Comparison of ENCODE assay signal across 8 mouse cellular contexts in the genomic region with DNA sequence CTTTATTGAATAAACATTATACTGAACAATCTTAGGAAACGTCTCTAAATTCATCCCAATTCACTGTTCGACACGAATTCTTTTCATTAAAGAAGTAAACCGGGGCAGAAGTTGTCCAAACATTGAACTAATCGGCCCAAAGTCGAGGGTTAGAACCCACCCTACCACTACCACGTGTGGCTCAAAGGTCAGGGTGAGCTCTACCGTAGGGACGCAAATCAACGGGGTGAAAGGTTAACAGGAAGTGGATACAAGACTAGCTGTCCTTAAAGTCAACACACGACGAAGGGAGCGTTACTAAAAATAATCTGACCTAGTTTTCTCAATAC. TPM values are rescaled to one million over a fixed set of nuclear protein-coding genes. Genes with fewer than 3 reads are reported as not detected.
DNase-seq lines count a peak whose midpoint lies in the region; ATAC-seq and TF ChIP-seq lines count a peak whose summit lies in the region.

No protein-coding gene starts in this region.

- peaks cover 36% of the 10 kb centered on the region for H3K36me3 ChIP-seq in heart, embryonic 12.5 days
- H3K36me3 ChIP-seq in C2C12 (ENCODE audit: control insufficient read depth, insufficient read depth) (peaks cover 31% of the 10 kb centered on the region), myocyte (ENCODE audit: control insufficient read depth, insufficient read depth) (peaks cover 27% of the 10 kb centered on the region)
- H3K36me3 ChIP-seq in hindbrain, embryonic 11.5 days (ENCODE audit: control insufficient read depth, insufficient read depth, low read length): peaks cover 4% of the 10 kb centered on the region; the same call in 1 of the 2 replicates
- peaks cover 31% of the 10 kb centered on the region for H3K36me3 ChIP-seq in limb, embryonic 12.5 days

- H3ac ChIP-seq in C2C12 (ENCODE audit: control insufficient read depth, insufficient read length, low read depth): peak overlapping the region; percentile 4
- H3ac ChIP-seq in myocyte (ENCODE audit: control insufficient read depth, insufficient read length): peak overlapping the region; percentile 43

- H3K9me3 ChIP-seq in heart, embryonic 12.5 days (replicated peaks): no peaks in the 10 kb centered on the region; the same call in 1 of the 2 replicates
- H3K9me3 ChIP-seq in hindbrain, embryonic 11.5 days (ENCODE audit: control insufficient read depth, low read length): no peaks in the 10 kb centered on the region
- H3K9me3 ChIP-seq in limb, embryonic 12.5 days: no peaks in the 10 kb centered on the region

- no peak for TF ChIP-seq CTCF in C2C12 (IDR thresholded peaks at IDR 0.05; ENCODE audit: control insufficient read depth, insufficient read depth, insufficient read length)

- peak overlapping the region; percentile 76 for H3K4me2 ChIP-seq in heart, embryonic 12.5 days
- peak overlapping the region; percentile 61 for H3K4me2 ChIP-seq in hindbrain, embryonic 11.5 days (replicated peaks; ENCODE audit: low read depth, low read length)
- peak overlapping the region; percentile 87 for H3K4me2 ChIP-seq in limb, embryonic 12.5 days
- H3K4me2 ChIP-seq in myocyte (ENCODE audit: low read depth): peak overlapping the region; percentile 99

- ATAC-seq in heart, embryonic 12.5 days (ENCODE audit: insufficient number of reproducible peaks, low FRiP score): peak; percentile 52; the same call in 1 of the 2 replicates
- ATAC-seq in hindbrain, embryonic 11.5 days (ENCODE audit: low FRiP score): peak; percentile 82
- ATAC-seq in limb, embryonic 12.5 days (ENCODE audit: insufficient number of reproducible peaks, insufficient read depth, low FRiP score, low TSS enrichment, low read depth): 0 out of 2 replicates have a peak, but pooled peaks have one; percentile 12

- H3K27me3 ChIP-seq in heart, embryonic 12.5 days (replicated peaks): no peaks in the 10 kb centered on the region
- H3K27me3 ChIP-seq in C2C12 (ENCODE audit: control insufficient read depth, insufficient read depth, insufficient read length) (no peaks in the 10 kb centered on the region), myocyte (ENCODE audit: control insufficient read depth, insufficient read depth, insufficient read length) (no peaks in the 10 kb centered on the region)
- H3K27me3 ChIP-seq in hindbrain, embryonic 11.5 days (ENCODE audit: control insufficient read depth, insufficient read depth, low read length): no peaks in the 10 kb centered on the region
- H3K27me3 ChIP-seq in limb, embryonic 12.5 days: peaks cover 10% of the 10 kb centered on the region; the same call in 1 of the 2 replicates

- DNase-seq in heart, adult 11 months: no peak
- DNase-seq in hindbrain, embryonic 11.5 days (ENCODE audit: low spot score): no peak
- DNase-seq in ovary, postnatal 14 days (ENCODE audit: low spot score): no peak

- peaks cover 38% of the 10 kb centered on the region for H3K79me3 ChIP-seq in C2C12 (ENCODE audit: low read depth)

- peak overlapping the region; percentile 64; the same call in 1 of the 2 replicates for H3K9ac ChIP-seq in heart, embryonic 12.5 days
- no peak overlapping the region for H3K9ac ChIP-seq in hindbrain, embryonic 11.5 days (ENCODE audit: low read depth, low read length)
- H3K9ac ChIP-seq in limb, embryonic 12.5 days (replicated peaks): peak overlapping the region; percentile 42; the same call in 1 of the 2 replicates

- TF ChIP-seq POLR2A in myocyte (IDR thresholded peaks at IDR 0.05; ENCODE audit: insufficient read length, low read depth): no peak

- peak overlapping the region; percentile 72 for H3K4me3 ChIP-seq in heart, embryonic 12.5 days
- peak overlapping the region; percentile 83 for H3K4me3 ChIP-seq in C2C12 (ENCODE audit: insufficient read depth, poor library complexity, severe bottlenecking)
- peak overlapping the region; percentile 63 for H3K4me3 ChIP-seq in brown adipose tissue, adult 24 weeks (ENCODE audit: insufficient read depth, low read depth, low read length)
- H3K4me3 ChIP-seq in hindbrain, embryonic 11.5 days (ENCODE audit: low read depth, low read length): peak overlapping the region; percentile 63
- H3K4me3 ChIP-seq in limb, embryonic 12.5 days (replicated peaks): peak overlapping the region; percentile 75
- H3K4me3 ChIP-seq in myocyte: peak overlapping the region; percentile 73

- 10% methylated on average over 13 of the region's 13 CpGs for WGBS in heart, embryonic 12.5 days
- WGBS in hindbrain, embryonic 11.5 days: 12% methylated on average over 13 of the region's 13 CpGs
- 10% methylated on average over 13 of the region's 13 CpGs for WGBS in limb, embryonic 12.5 days

- H3K79me2 ChIP-seq in C2C12 (ENCODE audit: control insufficient read depth, insufficient read depth) (peaks cover 44% of the 10 kb centered on the region), myocyte (ENCODE audit: control insufficient read depth, insufficient read depth) (peaks cover 38% of the 10 kb centered on the region)

- peaks cover 16% of the 10 kb centered on the region for H3K4me1 ChIP-seq in heart, embryonic 12.5 days (replicated peaks)
- peaks cover 3% of the 10 kb centered on the region; the same call in 1 of the 2 replicates for H3K4me1 ChIP-seq in brown adipose tissue, adult 24 weeks (ENCODE audit: control insufficient read depth, insufficient read depth, insufficient read length, low read length)
- H3K4me1 ChIP-seq in hindbrain, embryonic 11.5 days (replicated peaks; ENCODE audit: control insufficient read depth, insufficient read depth, low read length): no peaks in the 10 kb centered on the region; the same call in 1 of the 2 replicates
- peaks cover 14% of the 10 kb centered on the region for H3K4me1 ChIP-seq in limb, embryonic 12.5 days (replicated peaks)

- H3K27ac ChIP-seq in heart, embryonic 12.5 days (ENCODE audit: poor library complexity, severe bottlenecking): peak overlapping the region; percentile 90
- H3K27ac ChIP-seq in brown adipose tissue, adult 24 weeks (replicated peaks; ENCODE audit: low read depth, low read length): peak overlapping the region; percentile 98
- 0 out of 2 replicates have a peak overlapping the region, but pooled peaks have one; percentile 58 for H3K27ac ChIP-seq in hindbrain, embryonic 11.5 days (ENCODE audit: low read depth, low read length)
- peak overlapping the region; percentile 89 for H3K27ac ChIP-seq in limb, embryonic 12.5 days

TF ChIP-seq in C2C12, 6 proteins besides CTCF, POLR2A, EP300 and RAD21:
- TF ChIP-seq MAX (IDR thresholded peaks at IDR 0.05) (peak; percentile 68), MYOG (IDR thresholded peaks at IDR 0.05; ENCODE audit: control insufficient read depth, extremely low read depth, insufficient read length) (no peak), USF1 (IDR thresholded peaks at IDR 0.05; ENCODE audit: low read depth) (no peak), MYOD1 (IDR thresholded peaks at IDR 0.05; ENCODE audit: control insufficient read depth, insufficient read length, low read depth) (no peak)

TF ChIP-seq in myocyte, 11 proteins besides CTCF, POLR2A, EP300 and RAD21 (continues in another document):
- TF ChIP-seq E2F4 (IDR thresholded peaks at IDR 0.05; ENCODE audit: insufficient read depth) (no peak), MAX (IDR thresholded peaks at IDR 0.05; ENCODE audit: low read depth) (peak; percentile 32), TCF3 (IDR thresholded peaks at IDR 0.05; ENCODE audit: insufficient read length, low read depth) (no peak), REST (IDR thresholded peaks at IDR 0.05; ENCODE audit: insufficient read depth, insufficient read length) (no peak)

RNA-seq across cellular contexts. Expression of gene Sec24c, which starts 0.4 kb away (rescaled TPM):
- polyA plus RNA-seq in heart, embryonic 12.5 days (2016; fragmentation: Nextera tagmentation; extraction: Ambion mirVana): 93.4 and 97.4 TPM in 2 replicates
- polyA plus RNA-seq in C2C12 (2012; fragmentation: generic; extraction: Trizol) (63.4 TPM), myocyte (2012; fragmentation: generic; extraction: Trizol) (68.6 TPM)
- 27.2 and 38.4 TPM in 2 replicates for polyA plus RNA-seq in brown adipose tissue, adult 24 weeks (2012; ENCODE audit: insufficient read depth, insufficient read length, missing spikeins)
- polyA plus RNA-seq in hindbrain, embryonic 11.5 days (2014; fragmentation: Nextera tagmentation; extraction: Ambion mirVana): 76.6 and 79.0 TPM in 2 replicates
- 77.2 and 91.2 TPM in 2 replicates for polyA plus RNA-seq in limb, embryonic 12.5 days (2016; fragmentation: Nextera tagmentation; extraction: Ambion mirVana)

RNA-seq across cellular contexts. Expression of gene Synpo2l, which starts 5.5 kb away (rescaled TPM):
- polyA plus RNA-seq in heart, embryonic 12.5 days (2016; fragmentation: Nextera tagmentation; extraction: Ambion mirVana): 181 and 191 TPM in 2 replicates
- polyA plus RNA-seq in C2C12 (2012; fragmentation: generic; extraction: Trizol) (42.3 TPM), myocyte (2012; fragmentation: generic; extraction: Trizol) (165 TPM)
- polyA plus RNA-seq in brown adipose tissue, adult 24 weeks (2012; ENCODE audit: insufficient read depth, insufficient read length, missing spikeins): 0.63 and 1.8 TPM in 2 replicates
- 0.48 and 1.0 TPM in 2 replicates for polyA plus RNA-seq in hindbrain, embryonic 11.5 days (2014; fragmentation: Nextera tagmentation; extraction: Ambion mirVana)
- polyA plus RNA-seq in limb, embryonic 12.5 days (2016; fragmentation: Nextera tagmentation; extraction: Ambion mirVana): 11.7 and 14.2 TPM in 2 replicates

RNA-seq across cellular contexts. Expression of gene Myoz1, which starts 17.4 kb away (rescaled TPM):
- polyA plus RNA-seq in heart, embryonic 12.5 days (2016; fragmentation: Nextera tagmentation; extraction: Ambion mirVana): 19.2 and 19.7 TPM in 2 replicates
- 0.50 TPM for polyA plus RNA-seq in C2C12 (2012; fragmentation: generic; extraction: Trizol)
- 27.3 and 47.5 TPM in 2 replicates for polyA plus RNA-seq in brown adipose tissue, adult 24 weeks (2012; ENCODE audit: insufficient read depth, insufficient read length, missing spikeins)
- 0.28 TPM in 1 of 2 replicates, not detected in the other for polyA plus RNA-seq in hindbrain, embryonic 11.5 days (2014; fragmentation: Nextera tagmentation; extraction: Ambion mirVana)
- 1.3 and 1.5 TPM in 2 replicates for polyA plus RNA-seq in limb, embryonic 12.5 days (2016; fragmentation: Nextera tagmentation; extraction: Ambion mirVana)
- 8.6 TPM for polyA plus RNA-seq in myocyte (2012; fragmentation: generic; extraction: Trizol)

RNA-seq across cellular contexts. Expression of gene Fut11, which starts 21.1 kb away (rescaled TPM):
- 20.4 and 21.2 TPM in 2 replicates for polyA plus RNA-seq in heart, embryonic 12.5 days (2016; fragmentation: Nextera tagmentation; extraction: Ambion mirVana)
- polyA plus RNA-seq in C2C12 (2012; fragmentation: generic; extraction: Trizol) (6.3 TPM), myocyte (2012; fragmentation: generic; extraction: Trizol) (7.2 TPM)
- polyA plus RNA-seq in brown adipose tissue, adult 24 weeks (2012; ENCODE audit: insufficient read depth, insufficient read length, missing spikeins): 1.6 and 3.3 TPM in 2 replicates
- polyA plus RNA-seq in hindbrain, embryonic 11.5 days (2014; fragmentation: Nextera tagmentation; extraction: Ambion mirVana): 16.7 and 22.9 TPM in 2 replicates
- polyA plus RNA-seq in limb, embryonic 12.5 days (2016; fragmentation: Nextera tagmentation; extraction: Ambion mirVana): 24.9 and 27.2 TPM in 2 replicates

RNA-seq across cellular contexts. Expression of gene Chchd1, which starts 29.1 kb away (rescaled TPM):
- 232 and 236 TPM in 2 replicates for polyA plus RNA-seq in heart, embryonic 12.5 days (2016; fragmentation: Nextera tagmentation; extraction: Ambion mirVana)
- 177 TPM for polyA plus RNA-seq in C2C12 (2012; fragmentation: generic; extraction: Trizol)
- polyA plus RNA-seq in brown adipose tissue, adult 24 weeks (2012; ENCODE audit: insufficient read depth, insufficient read length, missing spikeins): 233 and 294 TPM in 2 replicates
- polyA plus RNA-seq in hindbrain, embryonic 11.5 days (2014; fragmentation: Nextera tagmentation; extraction: Ambion mirVana): 210 and 223 TPM in 2 replicates
- 243 and 264 TPM in 2 replicates for polyA plus RNA-seq in limb, embryonic 12.5 days (2016; fragmentation: Nextera tagmentation; extraction: Ambion mirVana)
- polyA plus RNA-seq in myocyte (2012; fragmentation: generic; extraction: Trizol): 111 TPM

Comparison
In these comparisons a context has a peak if more than half of its experiments do, and no peak if none do; other contexts are left out.
1. ATAC-seq: peak in every context shown above with its lines; median percentile 82 in hindbrain, embryonic 11.5 days; 52 in heart, embryonic 12.5 days; 12 in limb, embryonic 12.5 days.